Mouse (Mus musculus) heart, adult 2 months (tissue): ENCODE data around the gene Kcnc1. TPM values are rescaled to one million over a fixed set of nuclear protein-coding genes. Genes with fewer than 3 reads are reported as not detected.

ENCODE experiments used
- DNase-seq, 2 experiments: peaks; one replicate each; pipeline ENCODE4 v3.0.0; 2021
- H3K27ac ChIP-seq: fragments of 200-600 bp; 2 replicates; pipeline ENCODE4 v1.8.1; 2022
- H3K27me3 ChIP-seq: fragments of 200-500 bp; 2 replicates; pipeline ENCODE4 v1.6.1; 2012; ENCODE audit warnings: mild to moderate bottlenecking, low read length, inconsistent platforms, mixed read lengths; ENCODE audit not compliant: control insufficient read depth, insufficient read depth
- H3K36me3 ChIP-seq: fragments of 200-500 bp; 2 replicates; pipeline ENCODE4 v1.6.1; 2012; ENCODE audit warnings: low read length, inconsistent platforms; ENCODE audit not compliant: control insufficient read depth, insufficient read depth
- H3K4me1 ChIP-seq: fragments of 200-500 bp; 2 replicates; pipeline ENCODE4 v1.6.1; 2011; ENCODE audit warnings: low read length; ENCODE audit not compliant: control insufficient read depth, insufficient read depth
- H3K4me3 ChIP-seq: fragments of 200-600 bp; 2 replicates; pipeline ENCODE4 v1.8.1; 2022
- H3K79me2 ChIP-seq: fragments of 200-500 bp; replicated peaks from 2 replicates; pipeline ENCODE4 v1.6.1; 2012; ENCODE audit warnings: mild to moderate bottlenecking, inconsistent platforms, low read length, moderate library complexity, mixed read lengths; ENCODE audit not compliant: control insufficient read depth, insufficient read depth
- H3K9ac ChIP-seq: fragments of 200-500 bp; 2 replicates; pipeline ENCODE4 v1.6.1; 2012; ENCODE audit warnings: low read depth, mild to moderate bottlenecking, control low read depth, inconsistent platforms, low read length, mixed read lengths
- CTCF ChIP-seq: fragments of 200-600 bp; IDR thresholded peaks from 2 replicates; pipeline ENCODE4 v1.8.1; 2022; ENCODE audit warnings: antibody characterized with exemption, mild to moderate bottlenecking, moderate library complexity
- EP300 ChIP-seq: fragments of 200-500 bp; IDR thresholded peaks from 2 replicates; pipeline ENCODE4 v1.6.1; 2011; ENCODE audit warnings: low read depth, low read length, control low read depth; ENCODE audit not compliant: insufficient read depth
- POLR2A ChIP-seq: fragments of 200-500 bp; IDR thresholded peaks from 2 replicates; pipeline ENCODE4 v1.6.1; 2011; ENCODE audit warnings: mild to moderate bottlenecking, low read depth, low read length, control low read depth; ENCODE audit not compliant: insufficient read depth
- WGBS: fragments of 180-500 bp; shearing (Covaris S2); methylation state at CpG from one replicate; pipeline ENCODE4 v1.1.7; 2018; 5-methylcytosine and 5-hydroxymethylcytosine counted together
- intact Hi-C: fragments of 180-260 bp; cut with DNase I; formaldehyde crosslinking; loops from one replicate; pipeline ENCODE4 v1.15.1; 2025
- polyA plus RNA-seq: library from polyadenylated mRNA; depleted of rRNA; stranded (reverse); fragments of >200 nt; gene quantifications from 2 replicates; pipeline ENCODE4 v1.2.3, GENCODE M21; 2012
- total RNA-seq, 2 experiments: library from RNA; stranded (reverse); gene quantifications; 2 replicates each; pipeline ENCODE4 v1.2.3; 2021

Gene Kcnc1
- total and polyA plus RNA-seq, 3 experiments: 0.09 to 0.21 (median 0.10) TPM

DNA sequence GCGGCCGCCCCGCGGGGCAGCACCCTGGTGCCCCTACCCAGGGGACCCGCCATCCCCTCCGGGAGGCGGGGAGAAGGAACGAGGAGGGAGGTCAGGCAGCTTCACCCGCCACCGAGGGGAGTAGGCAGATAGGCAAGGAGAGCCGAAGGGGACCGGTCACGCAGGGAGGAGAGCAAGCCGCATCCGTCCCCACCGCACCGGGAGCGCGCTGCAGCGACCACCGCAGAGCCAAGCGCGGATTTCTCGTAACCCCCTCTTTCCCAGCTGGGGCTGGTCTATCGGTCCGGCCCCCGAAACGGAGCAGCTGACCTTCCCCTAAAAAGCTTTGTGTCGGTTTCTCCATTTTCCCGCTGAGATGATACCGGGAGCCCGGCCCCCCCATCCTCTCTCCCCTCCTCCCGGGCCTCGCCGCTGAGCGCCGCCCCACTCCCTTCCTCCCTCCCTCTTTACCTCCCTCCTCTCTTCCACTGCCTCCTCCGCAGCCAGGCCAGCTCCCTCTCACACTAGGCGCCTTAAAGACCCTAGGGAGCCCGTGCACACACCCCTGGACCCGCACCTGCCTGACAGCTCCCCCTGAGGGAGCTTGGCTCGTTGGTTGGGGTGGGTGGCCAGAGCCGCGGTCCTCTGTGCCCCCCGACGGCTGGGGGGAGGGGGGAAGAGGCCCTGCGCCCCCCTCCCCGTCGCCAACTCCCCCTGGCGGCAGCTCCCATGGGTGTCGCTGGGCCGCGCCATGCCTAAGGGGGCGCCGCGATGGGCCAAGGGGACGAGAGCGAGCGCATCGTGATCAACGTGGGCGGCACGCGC is 833 bp downstream of the Kcnc1 start:
- intact Hi-C loops: loop anchor here (10.0 kb wide), 1 partner anchor 318 kb away; the partner anchor contains the start of genes Saa3 and Saal1
- TF ChIP-seq CTCF (no peak), POLR2A (no peak), EP300 (no peak)
- H3K27me3 ChIP-seq: peaks cover 15% of the 10 kb centered on the region
- H3K27ac ChIP-seq: no peak overlapping the region
- H3K4me3 ChIP-seq: no peak overlapping the region
- no peaks in the 10 kb centered on the region for H3K4me1 ChIP-seq
- 4% methylated on average over 62 of the region's 64 CpGs for WGBS
- no peak for DNase-seq
- no peaks in the 10 kb centered on the region for H3K36me3 ChIP-seq
- H3K9ac ChIP-seq: no peak overlapping the region
- no peaks in the 10 kb centered on the region for H3K79me2 ChIP-seq

DNA sequence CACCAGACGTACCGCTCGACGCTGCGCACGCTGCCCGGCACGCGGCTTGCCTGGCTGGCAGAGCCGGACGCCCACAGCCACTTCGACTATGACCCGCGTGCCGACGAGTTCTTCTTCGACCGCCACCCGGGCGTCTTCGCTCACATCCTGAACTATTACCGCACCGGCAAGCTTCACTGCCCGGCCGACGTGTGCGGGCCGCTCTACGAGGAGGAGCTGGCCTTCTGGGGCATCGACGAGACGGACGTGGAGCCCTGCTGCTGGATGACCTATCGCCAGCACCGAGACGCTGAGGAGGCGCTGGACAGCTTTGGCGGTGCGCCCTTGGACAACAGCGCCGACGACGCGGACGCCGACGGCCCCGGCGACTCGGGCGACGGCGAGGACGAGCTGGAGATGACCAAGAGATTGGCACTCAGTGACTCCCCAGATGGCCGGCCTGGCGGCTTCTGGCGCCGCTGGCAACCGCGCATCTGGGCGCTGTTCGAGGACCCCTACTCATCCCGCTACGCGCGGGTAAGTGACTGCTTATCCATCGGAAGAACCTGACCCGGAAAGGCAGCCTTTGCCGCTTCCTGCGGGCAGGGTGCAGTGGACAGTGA is 1.5 kb downstream of the Kcnc1 start:
- 10% methylated on average over 70 of the region's 70 CpGs for WGBS
- H3K27ac ChIP-seq: no peak overlapping the region
- H3K4me1 ChIP-seq: no peaks in the 10 kb centered on the region
- DNase-seq: no peak
- TF ChIP-seq CTCF (no peak), EP300 (no peak), POLR2A (no peak)
- intact Hi-C loops: loop anchor here (10.0 kb wide), 1 partner anchor 317 kb away; the partner anchor contains the start of genes Saa3 and Saal1
- no peak overlapping the region for H3K9ac ChIP-seq
- H3K79me2 ChIP-seq: no peaks in the 10 kb centered on the region
- no peaks in the 10 kb centered on the region for H3K36me3 ChIP-seq
- H3K4me3 ChIP-seq: no peak overlapping the region
- peaks cover 15% of the 10 kb centered on the region for H3K27me3 ChIP-seq

DNA sequence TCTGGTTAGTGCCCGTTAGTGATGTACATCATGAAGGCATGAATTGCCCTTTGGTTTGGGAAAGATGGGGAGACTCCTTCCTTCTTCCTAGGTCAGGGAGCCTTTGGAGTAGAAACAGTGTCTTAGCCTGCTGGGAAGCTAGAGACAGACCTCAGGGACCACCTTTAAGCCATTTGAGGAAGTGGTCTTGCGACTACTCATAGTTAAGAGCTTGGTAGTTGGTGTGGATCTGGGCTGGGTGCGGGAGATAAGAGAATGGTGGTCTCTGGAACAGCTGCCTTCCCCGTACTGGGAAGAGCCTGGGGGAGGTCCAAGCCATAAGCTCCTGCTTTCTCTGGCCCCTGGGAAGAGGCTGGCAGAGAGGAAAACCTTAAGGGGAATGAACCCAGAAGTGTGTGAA is 2.3 kb downstream of the Kcnc1 start:
- H3K79me2 ChIP-seq: no peaks in the 10 kb centered on the region
- H3K36me3 ChIP-seq: no peaks in the 10 kb centered on the region
- H3K27me3 ChIP-seq: peaks cover 15% of the 10 kb centered on the region
- intact Hi-C loops: loop anchor here (10.0 kb wide), 1 partner anchor 316 kb away; the partner anchor contains the start of genes Saa3 and Saal1
- no peak overlapping the region for H3K4me3 ChIP-seq
- DNase-seq: no peak
- no peaks in the 10 kb centered on the region for H3K4me1 ChIP-seq
- H3K27ac ChIP-seq: no peak overlapping the region
- H3K9ac ChIP-seq: no peak overlapping the region
- WGBS: 57% methylated on average over 4 of the region's 4 CpGs
- TF ChIP-seq EP300 (no peak), CTCF (no peak), POLR2A (no peak)

DNA sequence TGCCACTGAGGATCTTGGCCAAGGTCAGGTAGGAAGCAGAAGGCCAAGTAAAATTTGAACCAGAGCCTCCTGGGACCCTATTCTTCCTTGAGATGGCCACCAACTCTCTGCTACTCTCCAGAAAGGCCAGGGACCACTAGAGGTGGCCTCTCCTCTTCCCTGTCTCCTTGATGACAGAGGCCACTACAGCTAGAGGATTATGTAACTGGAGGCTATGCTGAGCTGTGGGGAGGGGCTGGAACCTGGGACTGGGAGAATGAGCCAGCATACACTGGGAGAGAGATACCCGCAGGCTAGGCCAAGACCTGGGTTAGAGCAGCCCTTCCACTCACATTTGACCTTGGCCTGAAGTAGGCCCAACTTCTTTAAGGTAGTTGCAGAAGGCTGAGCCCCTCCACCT is 3.4 kb downstream of the Kcnc1 start:
- Histone ChIP-seq H3K4me1 (no peaks in the 10 kb centered on the region), H3K79me2 (no peaks in the 10 kb centered on the region), H3K36me3 (no peaks in the 10 kb centered on the region), H3K9ac (no peak overlapping the region), H3K27me3 (peaks cover 12% of the 10 kb centered on the region), H3K27ac (no peak overlapping the region), H3K4me3 (no peak overlapping the region)
- WGBS: 88% methylated on average over 1 of the region's 1 CpGs
- intact Hi-C loops: loop anchor here (10.0 kb wide), 1 partner anchor 315 kb away; the partner anchor contains the start of genes Saa3 and Saal1
- TF ChIP-seq EP300 (no peak), POLR2A (no peak), CTCF (no peak)
- no peak for DNase-seq

DNA sequence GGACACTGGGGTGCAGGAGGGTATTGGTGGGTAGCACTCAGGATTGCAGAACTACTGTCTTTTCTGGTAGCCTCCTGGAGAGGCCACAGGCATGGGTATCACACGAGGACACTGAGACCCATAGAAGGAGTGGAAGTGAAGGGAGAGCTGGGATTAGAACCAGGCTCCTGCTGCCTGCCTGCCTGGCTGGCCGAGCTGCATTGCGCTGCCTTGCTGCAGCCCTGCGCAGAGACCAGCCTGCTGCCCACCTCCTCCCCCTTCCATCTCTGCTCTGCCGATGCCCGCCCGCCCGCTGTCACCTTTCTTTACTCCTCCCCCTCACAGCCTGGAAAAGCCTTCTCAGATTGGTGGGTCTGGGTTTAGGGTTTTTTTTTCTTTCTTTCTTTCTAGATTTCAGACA is 4.0 kb downstream of the Kcnc1 start:
- H3K27me3 ChIP-seq: peaks cover 12% of the 10 kb centered on the region
- H3K4me3 ChIP-seq: no peak overlapping the region
- no peak overlapping the region for H3K9ac ChIP-seq
- H3K4me1 ChIP-seq: no peaks in the 10 kb centered on the region
- 56% methylated on average over 8 of the region's 8 CpGs for WGBS
- DNase-seq: no peak
- intact Hi-C loops: no loop called here
- H3K27ac ChIP-seq: no peak overlapping the region
- no peaks in the 10 kb centered on the region for H3K79me2 ChIP-seq
- TF ChIP-seq CTCF (no peak), POLR2A (no peak), EP300 (no peak)
- no peaks in the 10 kb centered on the region for H3K36me3 ChIP-seq
